Mouse (Mus musculus) spleen, adult 2 months (tissue): ENCODE results near the gene Adck2.

Experiments used
- CTCF ChIP-seq: fragments of 200-500 bp; IDR thresholded peaks from 2 replicates; pipeline ENCODE4 v1.5.1; 2011; ENCODE audit warnings: mild to moderate bottlenecking, inconsistent platforms; ENCODE audit not compliant: insufficient read depth, insufficient read length, insufficient replicate concordance; ENCODE audit errors: extremely low read depth
- POLR2A ChIP-seq: fragments of 200-500 bp; IDR thresholded peaks from 2 replicates; pipeline ENCODE4 v1.6.1; 2011; ENCODE audit warnings: low read depth, low read length, inconsistent platforms

- no peak for TF ChIP-seq CTCF
- TF ChIP-seq POLR2A = no peak
These were observed 29.8 kb upstream of the Adck2 start for GRCm38 (mm10) chr6:39543769-39544420.
